Mouse (Mus musculus) cerebellum, adult 8-10 months (tissue): Measurements from ENCODE around the gene Ttll11.

Source experiments
- DNase-seq: peaks from one replicate; pipeline ENCODE4 v3.0.0; 2022

Ttll11 gene

DNA sequence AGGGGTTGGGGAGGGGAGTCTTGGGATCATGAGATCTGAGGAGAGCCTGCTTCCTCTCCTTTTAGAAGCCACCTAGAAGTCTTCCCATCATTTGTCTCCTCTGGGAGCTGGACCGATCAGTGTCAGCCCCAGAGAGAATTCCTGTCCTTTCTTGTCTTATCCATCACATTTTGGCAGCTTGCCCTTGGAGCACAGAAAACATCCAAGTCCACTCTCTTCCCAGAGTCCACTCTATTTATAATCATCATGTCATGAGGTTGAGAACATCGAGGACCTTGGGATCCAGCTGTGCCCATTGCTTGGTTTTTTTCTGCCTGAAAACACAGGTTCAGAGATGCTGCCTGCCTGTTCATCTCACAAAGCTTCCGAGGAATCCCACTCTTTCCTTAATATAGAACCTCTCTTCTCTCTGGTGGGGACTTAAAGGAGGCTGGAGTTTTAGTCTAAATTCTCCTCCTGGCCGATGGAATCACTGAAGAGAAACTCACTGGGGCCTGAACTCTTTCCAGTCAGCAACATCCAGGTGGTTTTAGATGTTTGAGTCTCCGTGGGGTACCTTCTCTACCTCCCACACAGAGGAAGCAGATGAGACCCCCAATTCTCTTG lies 163.6 kb downstream of the Ttll11 start:
- DNase-seq, result no peak

DNA sequence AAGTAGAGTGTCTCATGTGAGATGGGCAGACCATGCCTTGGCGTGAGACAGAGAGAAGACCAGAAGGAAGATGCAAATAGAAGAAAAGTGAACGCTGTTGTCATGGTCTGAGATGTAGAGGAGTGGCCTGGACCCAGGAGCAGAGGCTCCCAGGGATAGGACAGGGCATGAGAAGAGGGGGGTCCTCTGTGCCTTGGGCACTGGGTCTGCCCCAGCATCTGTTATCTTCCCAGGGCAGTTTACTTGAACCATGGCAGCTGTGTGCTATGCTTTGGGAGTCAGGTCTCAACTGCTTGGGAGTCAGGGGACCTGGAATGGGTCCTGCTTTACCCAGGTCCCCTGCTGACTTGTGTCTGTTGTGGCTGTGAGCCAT lies 167.2 kb downstream of the Ttll11 start:
- no peak for DNase-seq

DNA sequence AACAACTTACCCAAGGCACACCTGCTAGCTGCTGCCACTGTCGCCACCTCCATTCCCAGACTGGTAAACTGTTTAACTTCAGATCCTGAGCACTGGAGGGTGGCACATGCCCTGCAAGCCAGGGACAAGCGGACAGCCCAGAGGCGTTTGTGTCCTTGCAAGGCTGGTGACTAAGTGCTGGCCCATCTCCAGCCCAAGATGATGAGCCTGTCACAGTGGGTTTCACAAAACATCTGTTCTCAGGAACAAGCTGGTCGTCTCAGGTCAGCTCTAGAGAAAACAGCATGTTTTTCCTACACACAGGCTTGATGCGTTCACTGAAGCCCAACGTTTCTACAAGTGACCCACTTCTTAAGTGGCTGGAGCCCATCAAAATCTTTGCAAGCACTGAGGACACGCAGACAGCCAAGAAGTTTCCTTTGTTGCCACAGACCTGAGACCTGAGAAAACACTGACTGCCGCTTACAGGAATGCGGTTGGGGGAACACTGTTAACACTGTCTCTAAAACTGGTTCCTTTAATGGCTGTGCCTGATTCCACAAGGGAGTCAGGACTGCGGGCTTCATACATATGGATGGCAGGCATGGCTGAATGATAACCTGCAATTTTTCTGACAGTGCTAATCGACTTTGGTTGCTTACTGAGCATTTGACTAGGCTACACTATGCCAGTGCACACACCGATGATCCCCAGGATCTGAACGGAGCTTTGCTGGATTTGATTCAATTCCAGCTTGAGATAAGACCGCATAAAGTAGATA lies 167.7 kb downstream of the Ttll11 start:
- DNase-seq, result no peak

DNA sequence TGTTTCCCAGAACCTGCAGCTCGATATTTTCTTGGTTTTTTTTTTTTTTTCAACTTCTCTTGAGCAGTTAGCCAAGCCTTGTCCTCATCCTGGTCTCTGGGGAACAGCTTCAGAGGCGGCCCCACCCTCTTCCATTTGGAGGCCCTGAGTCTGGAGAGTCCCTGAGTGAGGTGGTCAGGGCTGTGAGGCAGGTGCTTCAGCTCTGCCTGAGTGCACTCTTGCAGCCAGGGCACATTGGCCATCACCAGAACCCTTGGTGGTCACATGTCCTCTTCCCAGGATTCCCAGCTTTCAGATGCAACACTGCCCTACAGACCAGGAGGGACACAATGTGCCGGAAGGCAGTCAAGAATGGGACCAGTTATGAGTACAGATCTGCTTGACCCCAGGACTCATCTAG lies 169.7 kb downstream of the Ttll11 start:
- DNase-seq, result no peak

DNA sequence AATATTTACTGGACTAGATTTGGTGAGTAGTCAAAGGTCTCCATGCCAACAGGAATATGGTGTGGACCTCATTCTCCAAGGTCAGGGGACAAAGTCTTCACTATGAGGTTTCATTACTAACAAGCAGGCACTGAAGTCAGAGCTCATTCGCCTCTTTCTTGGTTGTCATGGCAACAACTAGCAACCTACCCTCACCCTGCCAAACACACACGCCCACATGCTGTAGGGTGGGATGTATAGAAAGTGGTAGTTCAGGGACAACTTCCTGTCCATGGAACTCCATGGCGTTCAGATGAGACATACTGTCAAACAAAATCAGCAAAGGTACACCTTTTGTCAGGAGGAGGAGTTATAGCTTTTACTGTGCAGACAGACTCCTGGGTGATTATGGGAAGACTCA lies 170.6 kb downstream of the Ttll11 start:
- no peak for DNase-seq

DNA sequence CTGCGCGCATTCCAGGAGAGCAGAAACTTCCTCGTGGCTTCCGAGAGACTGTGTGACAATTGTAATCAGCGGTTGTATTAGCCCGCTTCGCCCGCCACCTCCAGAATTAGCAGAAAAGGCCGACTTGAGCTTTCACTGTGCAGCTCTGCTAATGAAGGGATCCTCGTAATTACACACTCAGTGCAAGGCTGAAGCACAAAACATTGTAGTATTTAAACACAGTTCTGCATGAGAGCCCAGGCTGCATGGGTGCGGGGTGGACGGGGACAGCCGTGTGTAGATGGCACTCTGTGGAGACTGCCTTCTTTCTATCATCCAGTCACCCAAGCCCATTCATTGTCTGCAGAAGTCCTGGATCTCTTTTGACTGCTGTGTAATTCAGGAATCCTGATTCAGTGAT lies 173.8 kb downstream of the Ttll11 start:
- no peak for DNase-seq

DNA sequence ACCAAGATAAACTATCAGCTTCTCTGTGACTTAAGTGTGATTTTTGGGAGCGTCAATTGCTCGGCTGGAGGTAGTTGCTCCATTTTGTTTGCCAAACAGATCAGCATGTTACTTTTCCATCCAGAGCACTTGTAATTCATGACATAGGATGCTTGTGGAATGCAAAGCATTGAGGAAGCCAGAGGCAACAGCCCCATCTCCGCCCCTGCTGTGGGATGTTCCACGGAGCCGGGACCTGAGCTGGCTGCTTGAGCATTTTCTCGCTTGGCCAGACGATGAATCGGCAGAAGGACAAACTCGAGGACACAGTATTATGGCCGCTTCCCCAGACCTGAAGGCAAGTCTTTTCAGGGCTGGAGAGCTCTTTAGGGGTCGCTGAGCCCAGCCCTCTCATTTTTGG lies 176.6 kb downstream of the Ttll11 start:
- no peak for DNase-seq

DNA sequence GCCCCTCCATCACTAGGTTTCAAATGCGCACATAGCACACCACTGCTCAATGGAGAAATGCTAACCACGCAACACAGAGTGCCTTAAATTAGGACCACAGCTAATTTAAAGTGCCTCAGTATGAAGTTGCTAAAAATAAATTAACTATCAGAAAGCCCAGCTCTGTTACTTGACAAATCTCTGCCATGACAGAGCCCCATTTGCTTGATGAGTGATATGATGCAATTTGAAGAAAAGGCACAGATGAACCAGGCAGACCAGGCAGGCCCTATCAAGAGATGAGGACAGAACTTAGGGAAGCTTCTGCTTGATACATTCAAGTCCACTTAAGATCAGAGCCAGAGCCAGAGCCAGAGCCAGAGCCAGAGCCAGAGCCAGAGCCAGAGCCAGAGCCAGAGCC lies 178.0 kb downstream of the Ttll11 start:
- DNase-seq, result no peak

DNA sequence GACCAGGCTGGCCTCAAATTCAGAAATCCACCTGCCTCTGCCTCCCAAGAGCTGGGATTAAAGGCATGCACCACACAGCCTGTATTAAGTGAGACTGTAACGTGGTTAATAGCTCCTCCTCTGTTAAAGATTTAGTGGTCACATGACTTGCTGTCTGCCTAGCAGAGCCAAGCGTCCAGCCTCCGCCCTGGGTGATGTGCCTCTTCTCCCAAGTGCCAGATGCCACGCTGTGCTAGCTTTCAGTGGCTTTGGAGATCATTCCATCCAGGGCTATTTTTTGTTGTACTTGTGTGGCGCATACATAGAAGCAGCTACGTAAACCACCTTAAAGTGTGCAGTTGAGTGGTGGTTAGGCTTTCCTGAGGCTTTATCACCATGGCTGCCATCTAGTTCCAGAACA lies 180.6 kb downstream of the Ttll11 start:
- DNase-seq, result no peak

DNA sequence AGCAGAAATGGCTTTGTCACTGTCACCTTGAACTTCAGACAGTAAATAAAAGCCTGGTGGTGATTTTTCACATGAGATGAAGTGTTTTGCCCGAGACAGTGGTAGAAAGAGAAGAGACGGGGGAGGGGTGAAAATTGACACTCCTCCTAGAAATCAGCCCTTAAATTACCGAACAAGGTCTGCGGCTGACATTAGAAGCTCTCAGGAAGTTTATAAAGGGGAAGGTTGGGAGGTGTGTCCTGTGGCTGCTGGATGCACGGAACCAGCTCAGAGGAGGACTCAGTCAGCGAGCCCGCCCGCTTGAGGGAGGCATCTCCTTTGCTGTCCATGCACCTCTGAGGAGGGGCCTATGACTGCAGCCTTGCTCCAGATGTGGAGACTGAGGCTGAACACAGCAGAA lies 181.7 kb downstream of the Ttll11 start:
- DNase-seq, result no peak

DNA sequence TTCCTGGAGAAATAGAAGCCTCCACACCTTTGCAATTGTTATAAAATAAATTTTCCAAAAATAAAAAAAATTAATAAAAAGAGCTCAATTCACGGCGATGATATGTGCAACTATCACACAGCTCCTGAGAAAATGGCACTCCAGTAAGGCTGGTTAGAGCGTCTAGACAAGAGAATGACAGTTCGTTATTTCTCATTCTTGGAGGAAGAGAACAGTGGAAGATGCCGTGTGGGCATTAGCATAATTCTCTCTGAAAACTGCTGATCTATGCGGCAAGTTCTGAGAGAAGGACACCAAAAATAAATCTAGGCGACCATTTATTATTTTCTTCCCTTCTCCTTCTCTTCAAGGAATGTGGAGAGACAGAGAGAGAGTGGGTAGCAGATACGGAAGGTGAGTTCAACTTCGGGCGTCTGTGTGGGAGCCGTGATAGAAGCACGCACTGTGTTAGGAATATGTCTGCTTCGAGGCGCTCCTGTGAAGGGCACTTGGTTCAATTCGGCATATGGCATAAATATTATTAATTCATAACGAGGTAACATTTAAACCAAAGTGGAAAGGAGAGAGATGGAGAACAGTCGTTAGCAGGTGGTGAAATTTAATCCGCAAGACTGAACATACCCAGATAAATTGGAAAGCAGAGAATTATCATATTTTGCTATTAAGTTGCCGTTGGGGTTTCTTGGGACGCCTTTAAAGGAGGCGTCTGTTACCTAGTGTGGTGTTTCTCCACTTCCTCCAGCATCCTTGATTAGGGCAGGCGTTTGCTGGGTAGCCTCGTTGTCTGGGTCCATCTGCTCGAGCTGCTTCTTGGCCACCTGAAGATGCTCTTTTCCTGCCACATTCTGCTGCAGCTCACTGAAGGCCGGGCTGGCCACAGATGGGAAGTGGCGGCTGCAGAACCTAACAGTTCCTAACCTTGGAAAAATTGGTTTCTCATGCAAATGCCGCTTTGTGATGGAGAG lies 190.1 kb downstream of the Ttll11 start:
- peak; percentile 58 for DNase-seq

DNA sequence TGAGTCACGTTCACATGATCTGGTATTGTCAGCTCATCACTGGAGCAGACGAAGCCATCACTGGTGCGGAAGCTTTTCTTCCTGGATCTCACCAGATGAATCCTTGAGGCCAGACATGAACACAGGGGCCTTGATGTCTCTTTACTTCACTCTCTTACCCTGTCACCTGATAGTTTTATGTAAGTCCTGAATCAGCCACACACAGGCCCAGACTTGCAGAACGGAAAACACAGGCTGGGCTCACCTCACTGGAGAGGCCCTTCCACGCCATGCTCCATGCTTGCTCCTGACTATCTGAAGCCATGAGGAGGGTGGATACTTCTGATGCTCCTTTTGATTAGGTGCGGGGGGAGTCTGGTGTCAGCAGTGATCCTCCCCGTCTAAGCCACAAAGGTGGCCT lies 193.8 kb downstream of the Ttll11 start:
- DNase-seq, result no peak

DNA sequence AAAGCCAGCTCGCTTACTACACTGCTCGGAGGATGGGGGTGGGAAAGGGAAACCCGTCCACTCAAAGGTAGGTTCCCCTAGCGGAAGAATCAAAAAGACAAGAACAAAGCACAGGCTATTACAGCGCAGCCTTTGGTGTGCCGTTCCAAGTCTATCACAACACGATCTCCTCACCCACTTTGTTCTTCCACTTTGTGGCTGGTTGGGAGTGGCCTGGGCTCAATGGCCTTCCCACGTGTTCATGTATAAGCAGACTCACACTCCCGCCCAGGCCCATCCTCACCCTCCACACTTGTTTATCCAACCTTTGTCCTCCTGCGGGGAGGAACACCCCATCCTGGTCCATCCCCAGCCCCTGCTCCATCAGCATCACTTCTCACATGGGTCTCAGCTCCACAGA lies 196.3 kb downstream of the Ttll11 start:
- no peak for DNase-seq

DNA sequence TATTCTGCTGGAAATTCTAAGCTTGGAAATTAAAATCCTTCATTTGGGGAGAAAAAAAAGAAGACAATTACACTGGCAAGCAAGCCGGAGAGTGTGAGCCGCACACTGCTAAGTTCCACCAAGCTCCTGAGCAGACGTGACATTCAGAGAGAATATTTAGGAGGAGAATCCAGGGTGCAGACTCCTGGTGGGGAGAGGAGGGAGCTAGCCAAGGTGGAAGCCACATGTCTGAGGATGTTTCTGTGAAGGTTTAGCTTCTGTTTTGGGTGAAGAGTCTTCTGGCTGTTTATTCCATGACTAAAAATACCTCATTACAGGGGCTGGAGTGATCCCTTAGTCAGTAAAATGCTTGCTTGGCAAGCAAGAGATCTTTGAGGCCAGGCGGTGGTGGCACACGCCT lies 200.4 kb downstream of the Ttll11 start:
- no peak for DNase-seq

DNA sequence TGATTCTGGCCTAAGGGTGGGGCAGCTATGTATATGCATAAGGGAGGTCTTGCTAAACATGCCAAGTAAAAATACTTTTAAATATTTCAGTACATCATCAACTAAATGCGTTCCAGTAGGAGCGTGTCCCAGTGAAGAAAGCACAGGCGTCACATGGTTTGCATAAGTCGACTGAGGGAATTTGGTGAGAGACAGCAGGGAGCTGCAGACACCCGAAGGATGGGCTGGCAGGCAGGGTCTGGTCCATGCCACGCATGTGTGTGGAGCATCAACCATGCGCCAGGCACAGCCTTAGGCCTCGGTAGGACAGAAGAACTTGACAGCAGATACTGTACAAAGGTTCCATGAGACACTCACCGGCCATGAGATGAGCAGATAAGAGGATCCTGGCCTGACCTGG lies 202.8 kb downstream of the Ttll11 start:
- no peak for DNase-seq

DNA sequence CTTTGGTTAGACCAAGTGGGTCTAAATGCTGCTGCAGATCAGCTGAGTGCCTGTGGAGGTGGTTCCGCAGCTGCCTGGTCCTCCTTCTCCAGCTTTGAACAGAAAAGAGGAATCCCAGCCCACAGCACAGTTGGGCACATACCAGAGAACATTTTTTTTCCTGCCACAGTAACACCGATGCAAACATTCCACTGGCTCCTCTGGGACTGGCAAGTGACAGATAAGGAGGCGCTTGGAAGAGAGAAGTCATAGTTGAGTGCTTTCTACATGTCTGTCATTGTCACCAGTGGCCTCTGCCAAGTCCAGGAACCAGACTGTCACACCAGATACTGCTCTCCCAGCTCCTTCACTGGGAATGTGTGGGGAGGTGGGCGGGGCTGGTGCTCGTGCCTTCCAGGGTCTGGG lies 204.1 kb downstream of the Ttll11 start:
- DNase-seq, result no peak

DNA sequence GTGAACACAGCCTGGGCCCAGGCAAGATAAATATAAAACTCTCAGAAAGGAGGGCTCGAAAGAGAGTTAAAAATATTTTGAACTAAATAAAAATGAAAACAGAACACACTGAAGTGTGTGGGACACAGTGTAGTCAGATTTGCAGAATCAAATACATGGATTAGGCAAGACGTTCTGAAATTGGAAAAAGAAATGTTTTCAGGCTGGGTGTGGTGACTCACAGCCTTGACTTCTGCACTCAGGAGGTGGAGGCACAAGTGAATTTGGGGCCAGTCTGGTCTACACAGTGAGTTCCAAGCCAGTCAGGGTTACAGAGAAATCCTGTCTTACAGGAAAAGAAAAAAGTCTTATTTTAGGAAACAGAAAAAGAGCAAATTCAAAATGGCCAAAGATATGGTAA lies 209.2 kb downstream of the Ttll11 start:
- no peak for DNase-seq

DNA sequence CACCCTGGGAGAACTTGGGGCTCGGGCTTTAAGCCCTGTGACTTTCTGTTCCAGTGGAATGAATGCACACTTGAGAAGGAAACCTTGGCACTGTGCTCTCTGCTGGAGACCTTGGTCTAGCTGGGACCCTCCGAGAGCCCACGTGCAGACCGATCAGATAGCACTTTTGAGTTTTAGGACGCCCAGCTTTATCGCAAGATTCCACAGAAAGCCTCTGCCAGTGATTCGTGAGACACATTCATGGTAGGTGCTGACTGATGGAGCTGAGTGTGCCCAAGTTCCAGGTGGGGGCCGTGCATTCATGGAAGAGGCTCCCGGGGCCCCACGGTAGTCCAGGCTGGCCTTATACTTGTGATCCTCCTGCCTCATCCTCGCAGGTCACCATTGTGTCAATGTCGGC lies 210.3 kb downstream of the Ttll11 start:
- DNase-seq, result no peak

DNA sequence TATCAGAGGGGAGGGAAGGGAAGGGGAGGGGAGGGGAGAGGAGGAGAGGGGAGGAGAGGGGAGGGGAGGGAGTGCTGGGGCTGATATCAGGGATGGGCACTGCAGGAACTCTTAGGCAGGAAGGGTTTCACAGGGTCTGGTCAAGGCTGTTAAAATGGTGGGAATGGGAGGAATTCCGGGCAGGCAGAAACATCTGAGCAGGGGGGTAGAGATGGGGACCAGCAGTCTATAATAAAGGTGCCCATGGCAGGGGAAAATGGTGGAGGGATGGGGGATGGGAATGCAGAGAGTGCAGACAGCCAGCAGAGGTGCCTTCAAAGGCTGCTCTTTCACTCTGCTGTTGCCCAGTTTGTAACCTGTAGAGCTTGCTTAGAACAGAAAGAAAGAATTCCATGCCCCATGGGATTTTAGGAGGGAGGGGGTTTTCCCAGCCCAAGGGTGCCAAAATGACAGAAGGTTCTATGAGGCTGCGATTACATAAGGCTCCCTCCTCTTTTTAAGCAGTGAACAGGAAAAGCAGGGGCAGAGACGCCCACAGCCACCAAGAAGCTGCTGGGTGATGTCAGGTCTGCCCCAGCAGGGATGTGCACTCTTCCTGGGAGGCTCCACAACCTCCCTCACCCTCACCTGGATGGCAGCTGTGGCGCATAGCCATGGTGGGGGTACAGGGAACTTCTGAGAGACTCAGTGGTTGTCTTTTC lies 211.0 kb downstream of the Ttll11 start:
- no peak for DNase-seq

DNA sequence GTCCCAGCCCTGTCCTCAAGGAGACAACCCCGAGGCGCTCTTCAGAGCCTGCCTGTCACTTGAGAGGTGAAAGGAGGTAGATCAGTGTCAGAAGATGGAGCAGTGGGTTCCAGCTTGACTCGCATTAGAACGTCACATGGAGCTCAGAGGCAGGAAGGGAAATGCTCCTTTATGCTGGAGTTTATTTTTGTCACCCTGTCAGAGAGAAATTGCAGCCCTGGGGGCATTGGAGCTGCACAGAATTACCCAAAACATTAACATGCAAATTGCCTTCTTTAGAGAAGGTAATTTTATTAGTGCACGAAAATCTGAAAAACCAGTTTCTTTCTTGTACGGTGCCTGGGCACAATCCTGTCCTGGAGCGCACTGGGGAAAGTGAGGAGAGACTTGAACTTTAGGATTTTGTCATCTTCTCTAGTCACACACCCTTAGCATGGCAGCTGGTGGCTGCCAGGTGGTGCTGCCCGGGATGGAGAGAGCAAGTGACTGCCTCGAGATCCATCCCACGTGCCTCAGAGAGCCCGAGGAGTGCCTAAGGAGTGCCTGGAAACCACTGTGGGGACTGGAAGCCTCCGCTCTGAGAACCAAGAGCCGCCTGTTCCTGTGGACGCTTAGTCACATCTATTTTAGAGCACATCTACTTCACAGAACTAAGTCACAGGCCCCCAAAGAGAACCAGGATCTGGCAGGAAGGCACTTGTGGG lies 211.7 kb downstream of the Ttll11 start:
- DNase-seq, result no peak

DNA sequence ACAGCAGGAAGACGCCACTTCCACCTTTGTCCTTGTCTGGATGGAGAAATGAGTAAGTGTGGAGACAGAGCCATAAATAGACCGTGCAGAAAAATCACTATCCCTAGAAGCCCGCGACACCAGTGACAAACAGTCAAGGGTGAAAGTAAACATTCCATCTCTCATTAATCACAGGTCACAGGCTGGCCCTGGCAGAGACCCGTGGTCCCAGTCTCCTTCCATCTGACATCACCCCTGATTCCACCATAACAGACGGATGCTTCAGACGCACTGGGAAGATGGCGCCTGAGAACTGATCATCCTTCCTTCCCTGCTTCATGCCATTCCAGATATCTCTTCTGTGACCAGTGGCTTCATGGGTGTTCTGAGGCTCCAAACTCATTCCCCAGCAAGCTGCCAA lies 215.4 kb downstream of the Ttll11 start:
- DNase-seq, result no peak

DNA sequence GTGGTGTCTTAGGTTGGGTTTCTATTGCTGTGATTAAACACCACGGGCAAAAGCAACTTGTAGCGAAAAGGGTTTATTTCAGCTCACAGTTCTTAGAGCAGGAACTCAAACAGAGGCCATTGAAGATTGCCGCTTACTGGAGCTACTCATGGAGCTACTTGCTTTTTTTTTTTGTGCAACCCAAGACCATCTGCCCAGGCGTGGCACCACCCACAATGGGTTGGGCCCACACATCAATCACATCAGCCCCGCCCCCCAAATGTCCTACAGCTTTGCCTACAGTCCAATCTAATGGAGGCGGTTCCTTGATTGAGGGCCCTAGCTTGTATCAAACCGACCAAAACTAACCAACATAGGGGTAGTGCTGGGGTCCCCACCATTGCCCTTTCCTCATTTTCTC lies 215.9 kb downstream of the Ttll11 start:
- DNase-seq, result no peak

DNA sequence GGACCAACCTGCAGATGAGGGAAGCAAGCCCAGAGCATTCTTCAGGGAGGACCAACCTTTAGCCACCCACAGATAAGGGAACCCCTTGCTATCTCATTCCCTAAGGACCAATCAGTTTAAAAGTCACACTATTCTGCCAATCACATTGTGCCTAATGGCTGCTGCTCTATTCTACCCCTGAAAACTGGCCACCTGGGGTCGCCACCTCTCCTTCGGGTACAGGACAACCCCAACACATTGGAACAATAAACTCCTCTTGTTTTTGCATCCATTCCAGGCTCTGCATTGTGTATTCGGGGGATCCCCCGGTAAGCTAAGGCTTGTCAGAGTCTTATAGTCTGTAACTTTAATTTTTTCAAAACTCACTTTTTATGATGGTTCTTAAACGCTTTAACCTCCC lies 218.3 kb downstream of the Ttll11 start:
- no peak for DNase-seq
